Mouse (Mus musculus) forebrain, postnatal 0 days (tissue): ENCODE results near the gene Rundc1. TPM values are rescaled to one million over a fixed set of nuclear protein-coding genes. Genes with fewer than 3 reads are reported as not detected.
A peak's percentile ranks its signal among the peaks of the same experiment; 100 is the strongest.
"Not testable (repeated sequence)": the region's sequence is repeated elsewhere in the genome, so short reads cannot be mapped to it uniquely, and the experiment has no call there.

Source experiments
- ATAC-seq: fragments of 200-750 bp; cut with Nextera tagmentation; 2 replicates; pipeline ENCODE4 v1.8.0; 2017; ENCODE audit warnings: mild to moderate bottlenecking, moderate library complexity
- DNase-seq: peaks from one replicate; pipeline ENCODE4 v3.0.0-alpha.2; 2015
- H3K27ac ChIP-seq: fragments of 300-500 bp; sonication (generic); 2 replicates; pipeline ENCODE4 v1.5.1; 2014; ENCODE audit warnings: low read depth, mild to moderate bottlenecking, antibody characterized with exemption, low read length, moderate library complexity, mixed read lengths
- H3K27me3 ChIP-seq: fragments of 300-500 bp; sonication (generic); 2 replicates; pipeline ENCODE4 v1.6.1; 2014; ENCODE audit warnings: mild to moderate bottlenecking, low read length, mixed read lengths; ENCODE audit not compliant: insufficient read depth
- H3K36me3 ChIP-seq: fragments of 300-500 bp; sonication (generic); 2 replicates; pipeline ENCODE4 v1.6.1; 2014; ENCODE audit warnings: mild to moderate bottlenecking, moderate library complexity; ENCODE audit not compliant: insufficient read depth
- H3K4me1 ChIP-seq: fragments of 300-500 bp; sonication (generic); 2 replicates; pipeline ENCODE4 v1.6.1; 2014; ENCODE audit warnings: antibody characterized with exemption; ENCODE audit not compliant: insufficient read depth
- H3K4me2 ChIP-seq: fragments of 300-500 bp; sonication (generic); 2 replicates; pipeline ENCODE4 v1.6.1; 2014; ENCODE audit warnings: low read depth, mild to moderate bottlenecking, moderate library complexity
- H3K4me3 ChIP-seq: fragments of 300-500 bp; sonication (generic); 2 replicates; pipeline ENCODE4 v1.5.1; 2014; ENCODE audit warnings: low read depth, low read length, mixed read lengths
- H3K9ac ChIP-seq: fragments of 300-500 bp; sonication (generic); 2 replicates; pipeline ENCODE4 v1.6.1; 2014; ENCODE audit warnings: mild to moderate bottlenecking
- H3K9me3 ChIP-seq: fragments of 300-500 bp; sonication (generic); 2 replicates; pipeline ENCODE4 v1.6.1; 2016; ENCODE audit warnings: low read length
- CTCF ChIP-seq: sonication (generic); IDR thresholded peaks from 2 replicates; pipeline ENCODE4 v1.5.1; 2016; ENCODE audit warnings: antibody characterized with exemption, control low read depth, low read depth
- WGBS: fragments of 180-500 bp; shearing (Covaris S2); extraction: QIAGEN DNeasy Blood & Tissue Kit; methylation state at CpG from one replicate; pipeline ENCODE4 v1.1.7; 2014; 5-methylcytosine and 5-hydroxymethylcytosine counted together
- polyA plus RNA-seq: library from polyadenylated mRNA; unstranded; fragments of >200 nt; fragmentation: Nextera tagmentation; extraction: Ambion mirVana; gene quantifications from 2 replicates; pipeline ENCODE4 v1.2.1, GENCODE M21; 2015
- total RNA-seq: library from RNA; depleted of rRNA; stranded (reverse); fragments of >200 nt; gene quantifications from 2 replicates; pipeline ENCODE4 v1.2.3, GENCODE M21; 2014

Rundc1 gene
- total and polyA plus RNA-seq, 2 experiments from 2014 or later = 12.6 to 24.4 TPM

DNA sequence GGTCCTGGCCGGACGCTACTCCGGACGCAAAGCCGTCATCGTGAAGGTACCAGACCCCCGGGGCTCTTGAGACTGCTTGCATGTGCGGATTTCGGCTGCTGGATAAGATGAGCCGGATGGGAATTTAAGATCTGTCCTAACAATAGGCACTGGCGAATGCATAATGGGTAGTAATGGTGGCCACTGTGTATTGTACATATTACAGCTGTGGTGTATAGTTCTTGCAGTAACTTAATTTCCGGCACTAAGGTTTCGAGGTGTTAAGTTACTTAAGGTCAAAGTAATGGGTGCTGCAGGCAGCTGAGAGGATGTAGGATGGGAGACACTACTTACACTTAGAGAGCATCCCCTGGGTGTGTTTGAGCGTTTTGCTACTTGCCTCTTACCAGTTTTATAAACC lies 17.9 kb downstream of the Rundc1 start:
- 0 out of 2 replicates have a peak, but pooled peaks have one; percentile 1 for ATAC-seq
- TF ChIP-seq CTCF = no peak
- Histone ChIP-seq H3K9ac (peak overlapping the region; percentile 94), H3K4me1 (no peaks in the 10 kb centered on the region), H3K27me3 (no peaks in the 10 kb centered on the region), H3K4me2 (peak overlapping the region; percentile 59), H3K9me3 (no peaks in the 10 kb centered on the region), H3K36me3 (peaks cover 26% of the 10 kb centered on the region), H3K27ac (peak overlapping the region; percentile 87), H3K4me3 (peak overlapping the region; percentile 74)
- WGBS = 1% methylated on average over 14 of the region's 14 CpGs
- no peak for DNase-seq

DNA sequence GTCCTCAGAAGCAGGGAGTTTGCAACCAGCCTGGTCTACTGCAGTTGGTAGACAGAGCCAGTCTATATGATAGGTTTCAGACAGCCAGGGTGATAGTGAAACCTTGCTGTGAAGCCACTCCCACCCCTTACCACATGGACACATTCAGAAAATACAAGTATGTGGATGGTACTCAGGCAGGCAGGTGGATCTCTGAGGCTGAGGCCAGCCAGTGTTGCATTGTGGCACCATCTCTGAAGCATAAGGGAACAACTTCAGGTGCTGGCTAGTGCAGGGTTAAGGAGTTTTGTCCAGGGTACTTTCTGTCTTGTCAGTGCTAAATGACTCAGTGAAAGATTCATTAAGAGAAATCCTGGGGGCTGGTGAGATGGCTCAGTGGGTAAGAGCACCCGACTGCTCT lies 21.4 kb downstream of the Rundc1 start:
- ATAC-seq (no peak), DNase-seq (no peak)
- no peak overlapping the region for H3K4me2 ChIP-seq
- H3K4me3 ChIP-seq = no peak overlapping the region
- peaks cover 26% of the 10 kb centered on the region for H3K36me3 ChIP-seq
- H3K9ac ChIP-seq = no peak overlapping the region
- no peaks in the 10 kb centered on the region for H3K27me3 ChIP-seq
- H3K9me3 ChIP-seq = no peaks in the 10 kb centered on the region
- no peak overlapping the region for H3K27ac ChIP-seq
- H3K4me1 ChIP-seq = no peaks in the 10 kb centered on the region
- no peak for TF ChIP-seq CTCF
- 95% methylated on average over 1 of the region's 1 CpGs for WGBS

DNA sequence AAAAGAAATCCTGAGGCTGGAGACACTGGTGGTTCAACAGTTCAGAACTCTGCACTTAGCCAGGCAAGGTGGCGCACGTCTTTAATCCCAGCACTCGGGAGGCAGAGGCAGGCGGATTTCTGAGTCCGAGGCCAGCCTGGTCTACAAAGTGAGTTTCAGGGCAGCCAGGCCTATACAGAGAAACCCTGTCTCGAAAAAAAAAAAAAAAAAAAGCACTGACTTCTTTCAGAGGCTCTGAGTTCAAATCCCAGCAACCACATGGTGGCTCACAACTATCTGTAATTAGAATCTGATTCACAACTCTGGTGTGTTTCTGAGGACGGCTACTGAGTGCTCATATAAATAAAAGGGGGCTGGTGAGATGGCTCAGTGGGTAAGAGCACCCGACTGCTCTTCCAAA lies 22.0 kb downstream of the Rundc1 start:
- H3K27ac ChIP-seq, DNase-seq, H3K4me3 ChIP-seq, H3K27me3 ChIP-seq, H3K4me1 ChIP-seq, H3K9me3 ChIP-seq, ATAC-seq, H3K9ac ChIP-seq, H3K4me2 ChIP-seq: not testable (repeated sequence)
- WGBS = 86% methylated on average over 8 of the region's 8 CpGs
- H3K36me3 ChIP-seq = peaks cover 26% of the 10 kb centered on the region

DNA sequence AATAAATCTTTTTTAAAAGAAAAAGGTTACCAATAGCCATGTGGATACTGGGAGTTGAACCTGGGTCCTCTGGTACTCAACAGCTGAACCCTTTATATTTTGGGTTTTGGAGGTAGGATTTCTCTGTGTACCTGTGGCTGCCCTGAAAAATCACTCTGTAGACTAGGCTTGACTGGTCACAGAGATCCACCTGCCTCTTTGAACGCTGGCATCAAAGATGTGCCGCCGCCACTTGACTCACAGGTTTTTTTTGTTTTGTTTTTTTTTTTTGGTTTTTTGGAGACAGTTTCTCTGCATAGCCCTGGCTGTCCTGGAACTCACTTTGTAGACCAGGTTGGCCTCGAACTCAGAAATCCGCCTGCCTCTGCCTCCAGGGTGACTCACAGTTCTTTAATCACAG lies 22.9 kb downstream of the Rundc1 start:
- Histone ChIP-seq H3K4me2 (no peak overlapping the region), H3K4me3 (no peak overlapping the region), H3K27me3 (no peaks in the 10 kb centered on the region), H3K36me3 (peaks cover 26% of the 10 kb centered on the region), H3K4me1 (no peaks in the 10 kb centered on the region), H3K9ac (no peak overlapping the region), H3K27ac (no peak overlapping the region), H3K9me3 (no peaks in the 10 kb centered on the region)
- ATAC-seq (no peak), DNase-seq (no peak)
- no peak for TF ChIP-seq CTCF
- 86% methylated on average over 5 of the region's 5 CpGs for WGBS

DNA sequence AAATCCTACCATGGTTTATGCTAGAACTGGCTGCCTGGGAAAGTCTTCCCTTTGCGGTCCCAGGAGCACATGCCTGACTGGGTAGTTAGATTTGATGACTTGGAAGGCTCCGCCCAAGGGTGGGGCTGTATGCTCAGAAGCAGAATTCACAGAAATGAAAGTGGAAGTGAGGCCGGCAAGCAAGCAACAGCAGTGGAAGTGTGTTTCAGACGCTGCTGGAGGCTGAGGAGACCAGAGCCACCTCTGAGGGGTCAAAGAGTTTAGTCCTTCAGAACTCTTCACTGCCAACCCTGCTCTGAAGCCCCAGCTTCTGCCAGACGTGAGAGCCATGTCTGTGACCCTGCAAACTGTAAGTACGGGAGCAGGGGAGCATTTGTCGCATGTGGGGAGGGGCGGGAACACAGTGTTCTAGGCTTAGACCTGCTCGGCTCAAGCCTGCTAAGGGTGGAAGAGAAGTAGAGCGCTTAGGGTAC lies 23.4 kb downstream of the Rundc1 start, which contains the start of gene Ifi35:
Gene Ifi35, plus strand, starts transcription at position 134 of the 473 bp plus-strand sequence.
- Histone ChIP-seq H3K27me3 (no peaks in the 10 kb centered on the region), H3K4me3 (no peak within 1 kb of the TSS), H3K36me3 (peaks cover 26% of the 10 kb centered on the region), H3K4me1 (no peaks in the 10 kb centered on the region), H3K4me2 (0 out of 2 replicates have a peak within 1 kb of the TSS, but pooled peaks have one; percentile 4), H3K9me3 (no peaks in the 10 kb centered on the region), H3K9ac (no peak within 1 kb of the TSS), H3K27ac (no peak within 1 kb of the TSS)
- 40% methylated on average over 10 of the region's 10 CpGs for WGBS
- no peak for TF ChIP-seq CTCF
- DNase-seq (no peak), ATAC-seq (no peak)

DNA sequence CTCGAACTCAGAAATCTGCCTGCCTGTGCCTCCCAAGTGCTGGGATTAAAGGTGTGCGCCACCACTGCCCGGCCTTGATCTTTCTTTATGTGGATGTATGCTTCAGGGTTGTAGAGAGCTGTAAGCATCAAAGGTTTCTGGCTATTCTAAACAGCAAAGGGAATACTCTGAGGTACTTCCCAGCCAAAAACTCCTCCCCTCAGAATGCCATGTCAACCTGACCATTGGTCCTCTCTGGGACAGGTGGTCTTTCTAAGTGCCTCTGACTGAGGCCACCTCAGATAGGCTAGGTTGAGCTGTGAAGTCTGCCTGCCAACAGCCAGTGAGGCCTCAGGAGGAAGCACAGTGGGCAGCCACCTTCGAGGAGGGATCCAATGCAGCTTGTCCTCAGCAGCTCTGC lies 24.0 kb downstream of the Rundc1 start:
- DNase-seq = no peak
- 84% methylated on average over 4 of the region's 4 CpGs for WGBS
- no peak for ATAC-seq
- no peak overlapping the region for H3K27ac ChIP-seq
- H3K9me3 ChIP-seq = no peaks in the 10 kb centered on the region
- TF ChIP-seq CTCF = no peak
- no peak overlapping the region for H3K4me3 ChIP-seq
- no peaks in the 10 kb centered on the region for H3K27me3 ChIP-seq
- no peak overlapping the region for H3K9ac ChIP-seq
- H3K4me2 ChIP-seq = 0 out of 2 replicates have a peak overlapping the region, but pooled peaks have one; percentile 4
- peaks cover 20% of the 10 kb centered on the region for H3K36me3 ChIP-seq
- H3K4me1 ChIP-seq = no peaks in the 10 kb centered on the region

DNA sequence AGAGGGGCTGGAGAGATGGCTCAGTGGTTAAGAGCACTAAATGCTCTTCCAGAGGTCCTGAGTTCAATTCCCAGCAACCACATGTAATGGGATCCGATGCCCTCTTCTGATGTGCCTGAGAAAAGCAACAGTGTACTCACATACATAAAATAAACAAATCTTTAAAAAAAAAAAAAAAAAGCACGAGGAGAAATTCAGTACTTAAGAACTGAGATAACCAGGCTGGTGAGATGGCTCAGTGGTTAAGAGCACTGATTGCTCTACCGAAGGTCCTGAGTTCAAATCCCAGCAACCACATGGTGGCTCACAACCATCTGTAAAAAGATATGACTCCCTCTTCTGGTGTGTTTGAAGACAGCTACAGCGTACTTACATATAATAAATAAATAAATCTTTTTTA lies 24.7 kb downstream of the Rundc1 start:
- not testable (repeated sequence) for H3K27me3 ChIP-seq, H3K27ac ChIP-seq, H3K9ac ChIP-seq, H3K4me2 ChIP-seq, DNase-seq, H3K4me1 ChIP-seq, H3K4me3 ChIP-seq, H3K9me3 ChIP-seq, ATAC-seq
- peaks cover 13% of the 10 kb centered on the region for H3K36me3 ChIP-seq
- WGBS = 91% methylated on average over 4 of the region's 4 CpGs
